Comparison of ENCODE assay signal across 8 mouse cellular contexts in genomic region chr17:46298220-46298913, GRCm38 (mm10). TPM values are rescaled to one million over a fixed set of nuclear protein-coding genes. Genes with fewer than 3 reads are reported as not detected.
A peak's percentile ranks its signal among the peaks of the same experiment; 100 is the strongest.
DNase-seq lines count a peak whose midpoint lies in the region; ATAC-seq and TF ChIP-seq lines count a peak whose summit lies in the region.

No protein-coding gene starts in this region.

- peak overlapping the region; percentile 63 for H3K4me3 ChIP-seq in forebrain, embryonic 12.5 days (replicated peaks)
- peak overlapping the region; percentile 70 for H3K4me3 ChIP-seq in heart, postnatal 0 days (ENCODE audit: low read depth, low read length)
- peak overlapping the region; percentile 46 for H3K4me3 ChIP-seq in liver, embryonic 15.5 days (replicated peaks)
- H3K4me3 ChIP-seq in neural tube, embryonic 12.5 days: peak overlapping the region; percentile 64
- peak overlapping the region; percentile 58 for H3K4me3 ChIP-seq in stomach, postnatal 0 days (ENCODE audit: low read depth, low read length)

- ATAC-seq in forebrain, embryonic 12.5 days (ENCODE audit: low FRiP score): peak; percentile 88
- ATAC-seq in heart, postnatal 0 days (ENCODE audit: insufficient read depth, low read depth): peak; percentile 86
- peak; percentile 40 for ATAC-seq in liver, embryonic 15.5 days (ENCODE audit: insufficient read depth)
- ATAC-seq in neural tube, embryonic 12.5 days (ENCODE audit: low FRiP score, low read depth): peak; percentile 83
- ATAC-seq in stomach, postnatal 0 days (ENCODE audit: low FRiP score, low TSS enrichment): peak; percentile 74

- peaks cover 68% of the 10 kb centered on the region for H3K27me3 ChIP-seq in forebrain, embryonic 12.5 days
- H3K27me3 ChIP-seq in heart, postnatal 0 days (ENCODE audit: control insufficient read depth, insufficient read depth, low read length): peaks cover 53% of the 10 kb centered on the region
- H3K27me3 ChIP-seq in liver, embryonic 15.5 days: peaks cover 66% of the 10 kb centered on the region
- peaks cover 60% of the 10 kb centered on the region for H3K27me3 ChIP-seq in neural tube, embryonic 12.5 days (replicated peaks)
- H3K27me3 ChIP-seq in stomach, postnatal 0 days (ENCODE audit: control insufficient read depth, insufficient read depth, low read length): peaks cover 2% of the 10 kb centered on the region; the same call in 1 of the 2 replicates

- TF ChIP-seq EP300 in heart, postnatal 0 days (IDR thresholded peaks at IDR 0.05; ENCODE audit: low read depth): no peak
- TF ChIP-seq EP300 in stomach, postnatal 0 days (optimal IDR thresholded peaks at IDR 0.05): no peak

- peak overlapping the region; percentile 100 for H3K4me2 ChIP-seq in forebrain, embryonic 12.5 days
- H3K4me2 ChIP-seq in heart, postnatal 0 days (ENCODE audit: low read depth, low read length): peak overlapping the region; percentile 100
- H3K4me2 ChIP-seq in liver, embryonic 15.5 days: peak overlapping the region; percentile 72
- peak overlapping the region; percentile 100 for H3K4me2 ChIP-seq in neural tube, embryonic 12.5 days (replicated peaks)
- H3K4me2 ChIP-seq in stomach, postnatal 0 days (replicated peaks; ENCODE audit: low read depth): peak overlapping the region; percentile 99

- H3K36me3 ChIP-seq in forebrain, embryonic 12.5 days (replicated peaks): no peaks in the 10 kb centered on the region
- no peaks in the 10 kb centered on the region for H3K36me3 ChIP-seq in heart, postnatal 0 days (replicated peaks; ENCODE audit: control insufficient read depth, insufficient read depth, low read length)
- no peaks in the 10 kb centered on the region for H3K36me3 ChIP-seq in liver, embryonic 15.5 days (replicated peaks)
- H3K36me3 ChIP-seq in neural tube, embryonic 12.5 days: peaks cover 2% of the 10 kb centered on the region; the same call in 1 of the 2 replicates
- no peaks in the 10 kb centered on the region for H3K36me3 ChIP-seq in stomach, postnatal 0 days (ENCODE audit: control insufficient read depth, insufficient read depth, low read length)

- WGBS in forebrain, embryonic 12.5 days: under 1% methylated on average over 48 of the region's 48 CpGs
- under 1% methylated on average over 46 of the region's 48 CpGs for WGBS in heart, postnatal 0 days
- WGBS in liver, embryonic 15.5 days (ENCODE audit: insufficient replicate concordance): 1% methylated on average over 48 of the region's 48 CpGs
- under 1% methylated on average over 48 of the region's 48 CpGs for WGBS in neural tube, embryonic 12.5 days
- WGBS in stomach, postnatal 0 days: under 1% methylated on average over 41 of the region's 48 CpGs

- peak; percentile 83 for TF ChIP-seq CTCF in heart, postnatal 0 days (IDR thresholded peaks at IDR 0.05; ENCODE audit: low read depth)
- TF ChIP-seq CTCF in stomach, postnatal 0 days (IDR thresholded peaks at IDR 0.05; ENCODE audit: low read depth): peak; percentile 96

- H3K9ac ChIP-seq in forebrain, embryonic 12.5 days: peak overlapping the region; percentile 69
- H3K9ac ChIP-seq in heart, postnatal 0 days (replicated peaks; ENCODE audit: low read depth, low read length): no peak overlapping the region
- H3K9ac ChIP-seq in liver, embryonic 15.5 days: no peak overlapping the region
- peak overlapping the region; percentile 73 for H3K9ac ChIP-seq in neural tube, embryonic 12.5 days
- peak overlapping the region; percentile 58 for H3K9ac ChIP-seq in stomach, postnatal 0 days (ENCODE audit: low read length)

- H3K4me1 ChIP-seq in forebrain, embryonic 12.5 days: peaks cover 23% of the 10 kb centered on the region
- H3K4me1 ChIP-seq in heart, postnatal 0 days (ENCODE audit: control insufficient read depth, insufficient read depth): peaks cover 14% of the 10 kb centered on the region
- H3K4me1 ChIP-seq in liver, embryonic 15.5 days (replicated peaks): peaks cover 19% of the 10 kb centered on the region
- peaks cover 15% of the 10 kb centered on the region for H3K4me1 ChIP-seq in neural tube, embryonic 12.5 days
- H3K4me1 ChIP-seq in stomach, postnatal 0 days (replicated peaks; ENCODE audit: control insufficient read depth, insufficient read depth): no peaks in the 10 kb centered on the region

- no peaks in the 10 kb centered on the region for H3K9me3 ChIP-seq in forebrain, embryonic 12.5 days
- no peaks in the 10 kb centered on the region for H3K9me3 ChIP-seq in heart, postnatal 0 days (replicated peaks; ENCODE audit: control insufficient read depth, low read length)
- H3K9me3 ChIP-seq in liver, embryonic 15.5 days (replicated peaks): no peaks in the 10 kb centered on the region
- no peaks in the 10 kb centered on the region for H3K9me3 ChIP-seq in neural tube, embryonic 12.5 days
- no peaks in the 10 kb centered on the region for H3K9me3 ChIP-seq in stomach, postnatal 0 days (ENCODE audit: control insufficient read depth, low read length)

- H3K27ac ChIP-seq in forebrain, embryonic 12.5 days: no peak overlapping the region
- H3K27ac ChIP-seq in heart, postnatal 0 days (ENCODE audit: low read depth): no peak overlapping the region
- no peak overlapping the region for H3K27ac ChIP-seq in liver, embryonic 15.5 days (replicated peaks)
- no peak overlapping the region for H3K27ac ChIP-seq in neural tube, embryonic 12.5 days
- H3K27ac ChIP-seq in stomach, postnatal 0 days (replicated peaks): no peak overlapping the region

- DNase-seq in CD8-positive naive resting alpha-beta T cell, adult 2 months (ENCODE audit: low read depth in 2 of 2, low spot score in 2 of 2): peak; percentile 74 to 78
- DNase-seq in c-Kit-positive CD71-positive TER-119-negative erythroid progenitor cells, embryonic 14.5 days (ENCODE audit: low read depth): peak; percentile 46
- DNase-seq in heart, postnatal 0 days (ENCODE audit: low spot score): peak; percentile 51
- DNase-seq in kidney, postnatal 36 days: peak; percentile 81 to 94
- peak; percentile 87 for DNase-seq in stomach, postnatal 0 days (ENCODE audit: low spot score)

RNA-seq across cellular contexts. Expression of gene Dlk2, which starts 1.1 kb away (rescaled TPM):
- polyA plus RNA-seq in forebrain, embryonic 12.5 days (2016; fragmentation: Nextera tagmentation; extraction: Ambion mirVana): 1.5 and 2.0 TPM in 2 replicates
- total RNA-seq in heart, postnatal 0 days (2014; rRNA removed; ENCODE audit: low replicate concordance): 1.7 TPM in 1 of 2 replicates, not detected in the other
- polyA plus RNA-seq in heart, postnatal 0 days (2015; fragmentation: Nextera tagmentation; extraction: Ambion mirVana): 0.16 and 0.43 TPM in 2 replicates
- polyA plus RNA-seq in liver, embryonic 15.5 days (2015; fragmentation: Nextera tagmentation; extraction: Ambion mirVana): 0.24 TPM in 1 of 2 replicates, not detected in the other
- 3.4 and 3.9 TPM in 2 replicates for polyA plus RNA-seq in neural tube, embryonic 12.5 days (2016; fragmentation: Nextera tagmentation; extraction: Ambion mirVana)
- polyA plus RNA-seq in stomach, postnatal 0 days (2015; fragmentation: Nextera tagmentation; extraction: Ambion mirVana): 8.9 and 10.8 TPM in 2 replicates

RNA-seq across cellular contexts. Expression of gene Tjap1, which starts 15.5 kb away (rescaled TPM):
- 56.0 and 58.4 TPM in 2 replicates for polyA plus RNA-seq in forebrain, embryonic 12.5 days (2016; fragmentation: Nextera tagmentation; extraction: Ambion mirVana)
- 30.1 and 31.9 TPM in 2 replicates for total RNA-seq in heart, postnatal 0 days (2014; rRNA removed; ENCODE audit: low replicate concordance)
- polyA plus RNA-seq in heart, postnatal 0 days (2015; fragmentation: Nextera tagmentation; extraction: Ambion mirVana): 20.1 and 22.6 TPM in 2 replicates
- polyA plus RNA-seq in liver, embryonic 15.5 days (2015; fragmentation: Nextera tagmentation; extraction: Ambion mirVana): 9.8 and 10.5 TPM in 2 replicates
- 48.0 and 50.2 TPM in 2 replicates for polyA plus RNA-seq in neural tube, embryonic 12.5 days (2016; fragmentation: Nextera tagmentation; extraction: Ambion mirVana)
- polyA plus RNA-seq in stomach, postnatal 0 days (2015; fragmentation: Nextera tagmentation; extraction: Ambion mirVana): 13.5 and 17.7 TPM in 2 replicates

RNA-seq across cellular contexts. Expression of gene Abcc10, which starts 29.8 kb away (rescaled TPM):
- 7.6 and 8.7 TPM in 2 replicates for polyA plus RNA-seq in forebrain, embryonic 12.5 days (2016; fragmentation: Nextera tagmentation; extraction: Ambion mirVana)
- 5.8 and 6.8 TPM in 2 replicates for total RNA-seq in heart, postnatal 0 days (2014; rRNA removed; ENCODE audit: low replicate concordance)
- 3.6 and 4.1 TPM in 2 replicates for polyA plus RNA-seq in heart, postnatal 0 days (2015; fragmentation: Nextera tagmentation; extraction: Ambion mirVana)
- polyA plus RNA-seq in liver, embryonic 15.5 days (2015; fragmentation: Nextera tagmentation; extraction: Ambion mirVana): 1.8 and 2.0 TPM in 2 replicates
- 9.1 and 10.0 TPM in 2 replicates for polyA plus RNA-seq in neural tube, embryonic 12.5 days (2016; fragmentation: Nextera tagmentation; extraction: Ambion mirVana)
- polyA plus RNA-seq in stomach, postnatal 0 days (2015; fragmentation: Nextera tagmentation; extraction: Ambion mirVana): 3.5 and 4.3 TPM in 2 replicates

RNA-seq across cellular contexts. Expression of gene Lrrc73, which starts 45.0 kb away (rescaled TPM):
- polyA plus RNA-seq in forebrain, embryonic 12.5 days (2016; fragmentation: Nextera tagmentation; extraction: Ambion mirVana): 3.0 and 3.2 TPM in 2 replicates
- total RNA-seq in heart, postnatal 0 days (2014; rRNA removed; ENCODE audit: low replicate concordance): 1.3 and 1.5 TPM in 2 replicates
- 0.26 and 0.45 TPM in 2 replicates for polyA plus RNA-seq in heart, postnatal 0 days (2015; fragmentation: Nextera tagmentation; extraction: Ambion mirVana)
- 0.08 TPM in 1 of 2 replicates, not detected in the other for polyA plus RNA-seq in liver, embryonic 15.5 days (2015; fragmentation: Nextera tagmentation; extraction: Ambion mirVana)
- 3.4 and 3.6 TPM in 2 replicates for polyA plus RNA-seq in neural tube, embryonic 12.5 days (2016; fragmentation: Nextera tagmentation; extraction: Ambion mirVana)
- polyA plus RNA-seq in stomach, postnatal 0 days (2015; fragmentation: Nextera tagmentation; extraction: Ambion mirVana): 0.73 and 0.79 TPM in 2 replicates

RNA-seq across cellular contexts. Expression of gene Yipf3, which starts 50.5 kb away (rescaled TPM):
- polyA plus RNA-seq in forebrain, embryonic 12.5 days (2016; fragmentation: Nextera tagmentation; extraction: Ambion mirVana): 58.9 and 61.6 TPM in 2 replicates
- total RNA-seq in heart, postnatal 0 days (2014; rRNA removed; ENCODE audit: low replicate concordance): 16.0 and 21.3 TPM in 2 replicates
- 68.5 and 78.4 TPM in 2 replicates for polyA plus RNA-seq in heart, postnatal 0 days (2015; fragmentation: Nextera tagmentation; extraction: Ambion mirVana)
- polyA plus RNA-seq in liver, embryonic 15.5 days (2015; fragmentation: Nextera tagmentation; extraction: Ambion mirVana): 44.2 and 59.9 TPM in 2 replicates
- polyA plus RNA-seq in neural tube, embryonic 12.5 days (2016; fragmentation: Nextera tagmentation; extraction: Ambion mirVana): 73.9 and 76.7 TPM in 2 replicates
- polyA plus RNA-seq in stomach, postnatal 0 days (2015; fragmentation: Nextera tagmentation; extraction: Ambion mirVana): 119 and 125 TPM in 2 replicates

Comparison
In these comparisons a context has a peak if more than half of its experiments do, and no peak if none do; other contexts are left out.
1. H3K9ac ChIP-seq: peak in forebrain, embryonic 12.5 days (single experiment), neural tube, embryonic 12.5 days (single experiment) and stomach, postnatal 0 days (single experiment); none in heart, postnatal 0 days (single experiment) and liver, embryonic 15.5 days (single experiment).
2. Peak in every context shown above with its lines, with median percentiles within 50 percentile points of each other: DNase-seq, ATAC-seq, H3K4me2 ChIP-seq and H3K4me3 ChIP-seq.